Mouse (Mus musculus) MEL (cell line): ENCODE data around the gene Tll1.

Source experiments
- BHLHE40 ChIP-seq: IDR thresholded peaks from 2 replicates; pipeline ENCODE4 v1.6.1; 2012; ENCODE audit warnings: low read depth, mild to moderate bottlenecking, inconsistent platforms, low read length, improper control_type of control experiment, borderline replicate concordance
- MAFK ChIP-seq: IDR thresholded peaks from 2 replicates; pipeline ENCODE4 v1.6.1; 2011; ENCODE audit warnings: low read depth, mild to moderate bottlenecking, low read length, improper control_type of control experiment, borderline replicate concordance
- TAL1 ChIP-seq: IDR thresholded peaks from 2 replicates; pipeline ENCODE4 v1.6.1; 2012; ENCODE audit warnings: mild to moderate bottlenecking, inconsistent platforms, low read length, moderate library complexity, mixed read lengths

DNA sequence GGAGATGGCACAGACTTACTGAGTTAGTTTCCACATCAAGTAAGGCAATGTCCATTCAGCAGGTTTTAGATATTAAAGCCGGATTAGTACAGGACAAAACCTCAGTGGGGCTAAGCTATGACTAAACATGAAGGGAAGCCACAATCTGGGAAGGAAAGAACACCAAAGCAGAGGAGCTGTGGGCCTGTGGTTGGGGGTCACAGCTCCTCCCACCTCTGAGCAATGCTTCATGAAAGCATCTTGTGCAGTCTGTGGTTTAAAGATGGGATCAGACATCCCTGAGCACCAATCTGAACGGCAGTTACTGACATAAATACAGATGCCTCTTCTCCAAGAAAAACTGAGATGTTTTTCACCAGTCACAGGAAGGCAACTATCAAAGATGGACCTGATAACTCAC, 132.7 kb downstream of the Tll1 start:
- no peak for TF ChIP-seq BHLHE40
- no peak for TF ChIP-seq TAL1
- TF ChIP-seq MAFK, result no peak
